In the genomic region with DNA sequence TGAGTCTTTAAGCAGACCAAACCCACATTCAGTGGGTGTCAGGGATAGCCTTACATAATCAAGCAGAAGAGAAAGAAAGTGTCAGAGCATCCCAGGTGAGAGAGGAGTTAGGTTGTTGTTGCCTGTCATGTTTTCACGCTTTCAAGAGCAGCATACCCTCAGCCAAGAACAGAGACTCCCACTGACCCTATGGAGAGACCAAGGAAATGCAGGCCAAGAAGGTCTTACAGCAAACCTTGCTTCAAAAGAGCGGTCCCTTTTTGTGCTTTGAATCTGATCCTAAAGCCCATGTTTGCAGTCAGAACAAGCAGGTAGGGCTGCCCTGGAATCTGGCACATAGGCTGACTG, we compare ENCODE assay signal across 8 mouse cellular contexts. TPM values are rescaled to one million over a fixed set of nuclear protein-coding genes. Genes with fewer than 3 reads are reported as not detected.
DNase-seq lines count a peak whose midpoint lies in the region; ATAC-seq lines count a peak whose summit lies in the region.

No protein-coding gene starts in this region.

- H3K27ac ChIP-seq in lung, embryonic 16.5 days (ENCODE audit: low read length) = 0 out of 2 replicates have a peak overlapping the region, but pooled peaks have one; percentile 9
- peak overlapping the region; percentile 68 for H3K27ac ChIP-seq in hindbrain, embryonic 15.5 days (replicated peaks)
- H3K27ac ChIP-seq in liver, embryonic 16.5 days (ENCODE audit: low read length) = peak overlapping the region; percentile 80

- DNase-seq in lung, postnatal 25 days (ENCODE audit: low spot score) = no peak
- peak; percentile 35 for DNase-seq in embryo, embryonic 9.5 days (ENCODE audit: extremely low spot score)
- DNase-seq in thymus, postnatal 4 days = no peak
- DNase-seq in right cerebral cortex, postnatal 10 days (ENCODE audit: low spot score in 2 of 2) = no peak
- no peak for DNase-seq in right cerebral cortex, postnatal 4 days

- H3K36me3 ChIP-seq in lung, embryonic 16.5 days (ENCODE audit: control insufficient read depth, insufficient read depth, low read length) = no peaks in the 10 kb centered on the region
- H3K36me3 ChIP-seq in hindbrain, embryonic 15.5 days = no peaks in the 10 kb centered on the region
- no peaks in the 10 kb centered on the region for H3K36me3 ChIP-seq in liver, embryonic 16.5 days (ENCODE audit: control insufficient read depth, insufficient read depth)

- H3K9ac ChIP-seq in lung, embryonic 16.5 days (ENCODE audit: low read length) = no peak overlapping the region
- peak overlapping the region; percentile 35 for H3K9ac ChIP-seq in hindbrain, embryonic 15.5 days
- no peak overlapping the region for H3K9ac ChIP-seq in liver, embryonic 16.5 days (ENCODE audit: low read depth, low read length)

- WGBS in lung, embryonic 16.5 days = 69% methylated on average over 2 of the region's 2 CpGs
- WGBS in hindbrain, embryonic 15.5 days = 44% methylated on average over 2 of the region's 2 CpGs
- 61% methylated on average over 2 of the region's 2 CpGs for WGBS in liver, embryonic 16.5 days (ENCODE audit: insufficient replicate concordance)

- H3K9me3 ChIP-seq in lung, embryonic 16.5 days (ENCODE audit: control insufficient read depth, low read length) = no peaks in the 10 kb centered on the region
- no peaks in the 10 kb centered on the region for H3K9me3 ChIP-seq in hindbrain, embryonic 15.5 days
- H3K9me3 ChIP-seq in liver, embryonic 16.5 days (replicated peaks; ENCODE audit: control insufficient read depth, low read length) = no peaks in the 10 kb centered on the region

- H3K4me1 ChIP-seq in lung, embryonic 16.5 days (replicated peaks; ENCODE audit: control insufficient read depth, insufficient read depth, low read length) = peaks cover 23% of the 10 kb centered on the region
- H3K4me1 ChIP-seq in hindbrain, embryonic 15.5 days (replicated peaks) = peaks cover 27% of the 10 kb centered on the region
- H3K4me1 ChIP-seq in liver, embryonic 16.5 days (ENCODE audit: control insufficient read depth, low read depth, low read length) = peaks cover 20% of the 10 kb centered on the region

- H3K4me3 ChIP-seq in lung, embryonic 16.5 days (ENCODE audit: low read length) = no peak overlapping the region
- peak overlapping the region; percentile 93 for H3K4me3 ChIP-seq in hindbrain, embryonic 15.5 days
- H3K4me3 ChIP-seq in liver, embryonic 16.5 days (ENCODE audit: low read depth, low read length) = peak overlapping the region; percentile 18

- H3K4me2 ChIP-seq in lung, embryonic 16.5 days (ENCODE audit: low read depth, low read length) = peak overlapping the region; percentile 45
- peak overlapping the region; percentile 58 for H3K4me2 ChIP-seq in hindbrain, embryonic 15.5 days
- H3K4me2 ChIP-seq in liver, embryonic 16.5 days (ENCODE audit: low read depth, low read length) = peak overlapping the region; percentile 54

- no peaks in the 10 kb centered on the region for H3K27me3 ChIP-seq in lung, embryonic 16.5 days (ENCODE audit: control insufficient read depth, insufficient read depth, low read depth, low read length)
- no peaks in the 10 kb centered on the region for H3K27me3 ChIP-seq in hindbrain, embryonic 15.5 days
- no peaks in the 10 kb centered on the region for H3K27me3 ChIP-seq in liver, embryonic 16.5 days (ENCODE audit: control insufficient read depth, insufficient read depth, low read depth, low read length)

- ATAC-seq in lung, embryonic 16.5 days (ENCODE audit: low read depth) = no peak
- no peak for ATAC-seq in hindbrain, embryonic 15.5 days (ENCODE audit: low FRiP score, low read depth)
- no peak for ATAC-seq in liver, embryonic 16.5 days (ENCODE audit: low read depth)

RNA-seq across cellular contexts. Expression of gene Cited2, which starts 3.3 kb away (rescaled TPM):
- 31.7 and 37.8 TPM in 2 replicates for polyA plus RNA-seq in lung, embryonic 16.5 days (2015; fragmentation: Nextera tagmentation; extraction: Ambion mirVana)
- 81.0 and 91.5 TPM in 2 replicates for polyA plus RNA-seq in hindbrain, embryonic 15.5 days (2015; fragmentation: Nextera tagmentation; extraction: Ambion mirVana)
- polyA plus RNA-seq in liver, embryonic 16.5 days (2015; fragmentation: Nextera tagmentation; extraction: Ambion mirVana) = 14.5 and 19.4 TPM in 2 replicates

Comparison
In these comparisons a context has a peak if more than half of its experiments do, and no peak if none do; other contexts are left out.
1. H3K27ac ChIP-seq: peak in every context shown above with its lines; median percentile 80 in liver, embryonic 16.5 days; 68 in hindbrain, embryonic 15.5 days; 9 in lung, embryonic 16.5 days.